Mouse (Mus musculus) erythroblast, adult 5-6 weeks (primary cell): ENCODE data around the gene Plin2. TPM values are rescaled to one million over a fixed set of nuclear protein-coding genes. Genes with fewer than 3 reads are reported as not detected.
"Not testable (repeated sequence)": the region's sequence is repeated elsewhere in the genome, so short reads cannot be mapped to it uniquely, and the experiment has no call there.

Experiments
- ATAC-seq: replicated peaks from 2 replicates; pipeline ENCODE4 v1.8.0; 2016; ENCODE audit warnings: moderate number of reproducible peaks, mild to moderate bottlenecking, moderate TSS enrichment, inconsistent platforms; ENCODE audit not compliant: poor library complexity, low FRiP score, severe bottlenecking
- total RNA-seq, 2 experiments: library from RNA; stranded (forward) in 1 of 2; stranded (reverse) in 1 of 2; fragments of 150-400 nt in 1 of 2; fragments of 200-764, 138-1000 nt in 1 of 2; gene quantifications; 2 replicates each; pipeline versions ENCODE4 v1.2.3 to v1.2.4; 2015 to 2017; ENCODE audit warnings: low replicate concordance in 2 of 2

Plin2 gene
- total RNA-seq, 2 experiments from 2014 or later: 11.3 to 39.7 TPM

DNA sequence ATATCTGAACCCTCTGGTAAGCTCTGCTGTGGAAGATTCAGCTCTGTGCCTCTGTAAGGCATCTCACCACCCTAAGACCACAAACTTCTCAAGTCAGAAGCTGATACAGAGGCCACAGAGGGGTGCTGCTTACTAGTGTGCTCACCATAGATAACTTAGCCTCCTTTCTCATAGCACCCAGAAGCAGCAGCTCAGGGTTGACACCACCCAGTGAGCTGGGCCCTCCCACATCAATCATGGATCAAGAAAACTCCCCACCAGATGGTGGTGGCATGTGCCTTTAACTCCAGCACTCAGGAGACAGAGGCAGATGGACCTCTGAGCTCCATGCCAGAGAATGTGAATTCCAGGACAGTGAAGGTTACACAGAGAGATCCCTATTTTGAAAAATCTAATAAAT is 35.0 kb downstream of the Plin2 start:
- peak; percentile 69 for ATAC-seq

DNA sequence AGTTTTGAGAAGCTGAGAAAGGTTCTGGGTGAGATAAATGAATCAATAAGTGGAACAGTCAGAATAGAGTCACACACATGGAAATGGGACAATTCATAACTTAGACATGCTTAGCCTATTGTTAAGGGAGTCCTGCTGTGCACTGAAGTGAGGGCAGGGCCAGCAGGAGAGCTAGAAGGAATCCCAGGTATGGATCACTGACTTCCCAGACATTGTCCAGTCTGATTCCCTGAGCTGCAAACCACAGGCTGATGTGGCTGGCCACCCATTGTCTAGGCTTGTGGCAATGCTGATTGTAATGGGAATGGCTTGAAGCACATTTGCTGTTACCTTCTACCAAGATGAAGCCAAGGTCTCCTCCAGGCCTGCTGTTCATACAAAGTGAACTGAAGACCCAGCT is 35.5 kb downstream of the Plin2 start:
- ATAC-seq: 0 out of 2 replicates have a peak, but pooled peaks have one; percentile 11

DNA sequence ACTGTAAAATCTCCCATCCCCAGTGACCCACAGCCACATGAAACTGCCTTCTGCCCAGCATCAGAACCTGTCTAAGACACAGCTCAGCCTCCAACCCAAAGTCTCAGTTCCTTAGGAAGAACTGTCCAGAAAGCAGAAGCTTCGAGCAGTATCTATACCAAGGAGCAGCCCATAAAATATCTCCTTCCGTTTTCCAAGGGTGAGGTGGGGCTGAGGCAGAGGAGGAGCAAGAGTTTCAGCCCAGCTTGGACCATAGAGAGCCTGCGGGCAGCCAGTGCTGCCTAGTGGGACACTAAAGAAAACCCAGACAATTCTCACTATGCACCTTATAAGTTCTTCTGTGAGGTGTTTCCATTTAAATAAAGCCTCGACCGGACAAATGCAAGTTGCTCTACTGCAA is 37.3 kb downstream of the Plin2 start:
- ATAC-seq: peak; percentile 83

- ATAC-seq: no peak
These were observed 38.0 kb downstream of the Plin2 start for GRCm38 (mm10) chr4:86631831-86632230.

DNA sequence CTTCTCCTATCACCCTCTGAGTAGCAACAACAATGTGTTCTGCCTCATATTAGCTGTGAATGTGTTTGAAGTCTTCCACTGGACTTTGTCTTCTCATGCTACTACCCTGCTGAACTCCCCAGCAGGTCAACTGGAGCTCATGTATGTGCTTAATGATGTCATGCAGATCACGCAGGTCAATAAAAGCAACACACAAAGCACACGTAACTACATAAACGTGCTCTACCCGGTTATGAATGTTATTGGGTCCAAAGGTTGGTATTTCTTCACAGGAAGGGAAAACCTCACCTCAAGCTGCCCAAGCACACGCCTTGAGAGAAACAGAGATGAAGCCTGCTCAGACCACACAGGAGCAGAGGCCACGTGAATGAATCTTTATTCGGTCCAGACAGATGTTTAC is 43.4 kb downstream of the Plin2 start:
- ATAC-seq: not testable (repeated sequence)

- no peak for ATAC-seq
These were observed 44.4 kb downstream of the Plin2 start for GRCm38 (mm10) chr4:86625463-86625862.

- ATAC-seq: not testable (repeated sequence)
These were observed 47.3 kb downstream of the Plin2 start for GRCm38 (mm10) chr4:86622532-86622931.

DNA sequence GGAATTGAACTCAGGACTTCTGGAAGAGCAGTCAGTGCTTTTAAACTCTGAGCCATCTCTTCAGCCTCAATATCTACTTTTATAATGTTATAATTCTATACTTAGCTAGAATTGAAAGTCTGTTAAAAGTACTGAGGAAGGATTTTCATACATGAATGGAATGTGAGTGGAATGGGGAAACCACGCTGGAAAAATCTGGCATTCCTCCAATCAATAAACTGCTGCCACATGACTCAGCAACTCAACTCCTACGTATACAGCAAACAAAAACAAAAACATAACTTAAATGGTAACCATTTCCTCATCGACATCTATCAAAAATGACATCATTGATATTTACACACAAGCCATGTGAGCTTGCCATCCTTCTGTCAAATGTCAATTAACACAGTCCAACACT is 47.7 kb downstream of the Plin2 start:
- ATAC-seq: no peak

GRCm38 (mm10) chr4:86620506-86620905 is 49.4 kb downstream of the Plin2 start:
- no peak for ATAC-seq

GRCm38 (mm10) chr4:86612289-86612620 is 57.6 kb downstream of the Plin2 start:
- peak; percentile 53 for ATAC-seq

GRCm38 (mm10) chr4:86611524-86612288 is 58.2 kb downstream of the Plin2 start, which contains the start of gene Haus6:
Gene Haus6, minus strand, starts transcription at chr4:86612055.
- peak; percentile 99 for ATAC-seq

Other genes with a start within 250 kb of the Plin2 start
- gene Saxo1, start 111.7 kb downstream of the Plin2 start, total RNA-seq (2015; ENCODE audit: low replicate concordance): not detected in 2 replicates
- gene Saxo1, start 111.7 kb downstream of the Plin2 start, total RNA-seq (2017; ENCODE audit: low replicate concordance): not detected in 2 replicates
- gene Rraga, start 94.4 kb downstream of the Plin2 start, total RNA-seq (2015; ENCODE audit: low replicate concordance): 15.3 and 15.9 TPM in 2 replicates
- 10.1 and 12.1 TPM in 2 replicates for gene Rraga, start 94.4 kb downstream of the Plin2 start, total RNA-seq (2017; ENCODE audit: low replicate concordance)
- gene Haus6, start 58.0 kb downstream of the Plin2 start, total RNA-seq (2015; ENCODE audit: low replicate concordance): 6.5 and 7.9 TPM in 2 replicates
- 10.6 and 13.9 TPM in 2 replicates for gene Haus6, start 58.0 kb downstream of the Plin2 start, total RNA-seq (2017; ENCODE audit: low replicate concordance)
- 5.2 and 7.5 TPM in 2 replicates for gene Dennd4c, start 78.5 kb upstream of the Plin2 start, total RNA-seq (2015; ENCODE audit: low replicate concordance)
- 5.5 and 6.6 TPM in 2 replicates for gene Dennd4c, start 78.5 kb upstream of the Plin2 start, total RNA-seq (2017; ENCODE audit: low replicate concordance)
- 866 and 945 TPM in 2 replicates for gene Rps6, start 187.4 kb upstream of the Plin2 start, total RNA-seq (2015; ENCODE audit: low replicate concordance)
- gene Rps6, start 187.4 kb upstream of the Plin2 start, total RNA-seq (2017; ENCODE audit: low replicate concordance): 159 and 357 TPM in 2 replicates
- gene Acer2, start 204.3 kb upstream of the Plin2 start, total RNA-seq (2015; ENCODE audit: low replicate concordance): not detected in 2 replicates
- gene Acer2, start 204.3 kb upstream of the Plin2 start, total RNA-seq (2017; ENCODE audit: low replicate concordance): 0.43 and 1.3 TPM in 2 replicates